Mouse (Mus musculus): Measurements from ENCODE around the gene Arcn1. TPM values are rescaled to one million over a fixed set of nuclear protein-coding genes. Genes with fewer than 3 reads are reported as not detected.
A peak's percentile ranks its signal among the peaks of the same experiment; 100 is the strongest.

Arcn1 gene
- total RNA-seq, 2 experiments from 2014 or later = 112 to 118 TPM

DNA sequence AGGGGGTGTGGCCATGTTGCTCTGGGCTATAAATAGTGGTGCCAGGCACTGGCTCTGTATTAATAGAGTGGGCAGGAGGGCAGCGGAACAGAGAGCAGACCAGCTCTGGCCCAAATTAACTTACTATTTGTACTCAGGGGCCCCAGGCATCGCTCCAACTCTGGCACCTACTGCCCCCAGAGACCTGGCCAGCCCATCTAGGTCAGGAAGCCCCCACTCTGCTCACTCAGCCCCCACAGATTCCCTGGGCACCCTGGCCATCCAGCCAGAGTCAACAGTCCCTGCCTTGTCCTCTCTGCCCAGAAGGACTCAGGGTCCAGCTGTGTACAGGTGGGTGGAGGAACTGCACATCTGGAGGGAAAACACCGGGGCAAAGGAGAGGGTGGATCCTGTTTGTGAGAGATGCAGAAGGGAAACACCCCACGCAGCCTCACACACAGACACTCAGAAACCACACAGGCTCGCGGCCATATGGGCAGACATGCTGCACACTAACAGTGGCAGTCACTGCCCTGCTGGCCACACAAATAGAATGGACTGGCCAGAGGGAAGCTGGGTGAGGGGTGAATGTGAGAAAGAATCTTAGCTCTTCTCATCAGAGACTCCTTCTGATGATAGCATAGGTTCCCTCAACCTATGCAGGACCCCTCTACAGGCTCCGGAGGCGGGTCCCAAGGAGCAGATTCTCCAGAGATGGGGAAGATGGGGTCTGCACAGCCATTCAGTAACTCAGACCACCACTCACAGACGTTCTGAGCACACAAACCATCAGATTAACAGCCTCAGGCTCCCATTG lies 47.1 kb downstream of the Arcn1 start:
- no peak for DNase-seq (ENCODE audit: low spot score in 2 of 2)

DNA sequence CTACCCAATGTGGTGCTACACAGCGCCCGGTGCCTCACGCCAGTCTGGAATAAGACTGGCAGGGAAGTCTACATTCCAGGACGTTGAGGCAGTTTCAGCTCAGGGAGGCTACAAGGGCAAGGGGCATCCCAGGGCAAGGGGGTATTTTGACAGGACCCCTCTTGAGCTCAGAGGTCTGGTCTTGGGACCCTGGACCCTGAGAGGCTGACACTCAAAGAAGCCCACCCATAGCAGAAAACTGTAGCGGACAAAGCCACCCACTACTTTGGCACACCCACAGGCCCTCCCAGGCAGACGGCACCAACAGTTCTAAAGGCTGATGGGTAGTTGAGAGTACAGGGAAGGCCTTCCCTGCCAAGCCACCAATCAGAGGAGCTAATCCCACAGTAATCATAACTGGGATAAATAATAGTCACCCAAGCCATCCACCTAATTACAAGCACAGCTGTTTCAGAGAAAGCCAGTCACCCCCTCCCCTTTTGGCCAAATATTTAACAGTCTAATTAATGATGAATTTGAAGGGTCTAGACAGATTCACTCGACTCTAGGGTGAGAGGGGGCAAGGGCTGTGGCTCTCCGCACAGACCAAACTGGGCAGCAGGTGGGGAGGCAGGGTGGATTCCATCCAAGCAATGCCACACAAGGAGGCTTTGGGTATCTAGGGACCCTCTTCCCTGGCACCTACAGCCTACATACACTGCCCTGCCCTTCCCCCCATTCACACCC lies 47.9 kb downstream of the Arcn1 start:
- DNase-seq (ENCODE audit: low spot score in 2 of 2) = no peak

DNA sequence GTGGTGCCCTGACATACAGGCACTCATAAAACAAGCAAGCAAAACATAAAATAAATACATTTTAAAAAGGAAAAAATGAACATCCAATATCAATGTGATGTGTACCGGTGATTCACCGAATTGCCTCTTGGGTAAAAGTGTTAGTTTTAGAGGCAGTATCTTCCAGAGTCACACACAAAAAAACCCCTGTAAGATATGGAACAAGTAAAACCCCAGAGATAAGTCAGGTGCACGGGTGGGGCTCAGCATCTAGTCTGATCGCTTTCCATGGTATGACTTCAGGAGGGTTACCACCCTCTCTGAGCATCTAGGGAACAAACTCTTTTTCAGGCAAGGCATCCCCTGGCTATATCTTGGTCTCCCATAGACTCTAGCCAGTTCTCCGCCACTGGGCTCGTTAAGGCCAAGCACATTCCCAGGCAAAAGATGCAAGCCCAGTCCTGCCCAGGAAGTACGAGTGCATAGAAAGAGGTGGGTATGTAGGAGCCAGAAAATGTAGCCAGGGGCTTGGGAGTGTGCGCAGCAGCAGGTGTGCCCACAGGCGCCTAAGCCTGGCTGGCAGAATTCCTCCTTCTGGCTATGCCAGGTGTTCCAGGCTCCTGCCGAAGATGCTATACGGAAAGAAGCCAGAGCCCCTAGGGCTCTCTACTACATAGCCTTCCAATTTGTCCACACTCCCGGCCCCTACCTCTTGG lies 48.6 kb downstream of the Arcn1 start:
- no peak for DNase-seq (ENCODE audit: low spot score in 2 of 2)

DNA sequence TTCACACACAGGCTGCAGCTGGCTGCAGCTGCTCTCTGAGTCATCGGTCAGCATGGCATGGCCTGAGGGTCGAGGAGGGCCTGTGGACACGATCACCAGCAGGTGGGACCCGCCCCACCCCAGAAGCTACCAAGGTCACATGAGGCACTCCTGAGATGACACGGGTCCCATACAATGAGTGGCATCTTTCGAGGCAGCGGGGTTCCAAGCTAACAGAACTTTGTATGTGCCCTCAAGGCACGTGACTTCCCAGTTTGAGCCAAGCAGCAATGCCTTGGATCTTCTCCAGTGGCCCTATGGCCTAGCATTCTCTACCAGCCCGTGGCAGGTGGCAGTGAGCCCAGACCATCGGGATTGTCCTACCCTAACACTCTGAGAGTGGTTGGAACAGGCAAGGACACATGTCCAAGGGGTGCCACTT lies 49.8 kb downstream of the Arcn1 start:
- peak in 1 of 2 experiments; percentile 57 for DNase-seq (ENCODE audit: low spot score in 2 of 2)

DNA sequence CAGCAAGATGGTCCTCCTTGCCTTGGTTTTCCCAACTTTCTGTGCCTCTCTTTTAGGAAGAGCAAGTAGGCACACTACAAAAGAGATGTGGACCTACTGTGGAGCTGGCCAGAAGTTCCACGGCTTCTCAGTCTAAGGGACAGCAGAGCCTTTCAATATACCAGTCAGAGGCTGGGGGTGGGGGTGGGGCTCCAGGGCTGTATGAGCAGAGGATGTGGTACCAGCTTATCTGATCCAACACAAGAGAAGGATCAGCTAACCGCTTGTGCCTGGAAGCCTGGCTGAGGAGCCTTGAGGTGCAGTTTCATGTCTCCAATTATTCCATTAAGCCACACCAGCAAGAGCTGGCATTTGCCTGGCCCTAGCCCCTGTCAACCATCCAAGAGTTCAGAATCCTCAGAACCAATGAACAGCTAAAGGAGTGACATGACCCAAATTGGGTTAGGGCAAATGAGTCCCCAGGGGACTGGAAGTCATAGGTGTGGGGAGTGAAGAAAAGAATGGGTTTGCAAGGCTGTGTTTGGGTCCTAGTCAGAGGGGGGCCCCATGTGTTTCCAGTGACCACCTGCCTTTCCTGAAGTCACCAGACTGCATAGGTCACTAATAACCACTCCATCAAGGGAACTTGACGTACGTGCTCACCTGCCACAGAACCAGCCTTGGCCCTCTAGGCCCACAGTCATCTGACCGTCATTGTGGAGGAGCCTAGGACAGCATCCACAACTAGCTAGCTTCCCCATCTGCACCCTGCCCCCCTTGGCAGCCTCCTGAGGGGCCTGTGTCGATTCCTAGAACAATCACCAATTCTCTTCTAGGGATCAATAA lies 50.4 kb downstream of the Arcn1 start:
- DNase-seq (ENCODE audit: low spot score in 2 of 2) = no peak

- DNase-seq (ENCODE audit: low spot score in 2 of 2) = no peak
Measured at GRCm38 (mm10) chr9:44715705-44716362, 51.8 kb downstream of the Arcn1 start.

DNA sequence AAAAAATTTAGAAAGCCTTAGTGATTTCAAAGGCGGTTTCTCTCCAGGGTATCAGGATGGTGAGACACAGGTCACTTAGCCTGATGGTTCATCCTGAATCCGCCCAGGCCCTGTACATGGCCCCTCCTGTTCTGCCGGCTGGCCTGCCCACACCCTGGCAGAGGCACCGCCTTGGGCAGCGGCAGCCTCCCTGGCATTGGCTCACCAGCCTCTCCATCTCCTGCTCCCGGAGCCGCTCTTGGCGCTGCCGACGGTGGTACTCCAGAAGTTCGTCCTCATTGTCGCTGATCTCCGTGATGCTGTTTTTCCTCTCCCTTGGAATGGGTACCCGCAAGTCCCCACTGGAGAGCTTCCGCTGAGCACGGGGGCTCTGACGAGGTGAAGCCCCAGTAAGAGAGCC lies 52.5 kb downstream of the Arcn1 start:
- DNase-seq (ENCODE audit: low spot score in 2 of 2) = no peak

DNA sequence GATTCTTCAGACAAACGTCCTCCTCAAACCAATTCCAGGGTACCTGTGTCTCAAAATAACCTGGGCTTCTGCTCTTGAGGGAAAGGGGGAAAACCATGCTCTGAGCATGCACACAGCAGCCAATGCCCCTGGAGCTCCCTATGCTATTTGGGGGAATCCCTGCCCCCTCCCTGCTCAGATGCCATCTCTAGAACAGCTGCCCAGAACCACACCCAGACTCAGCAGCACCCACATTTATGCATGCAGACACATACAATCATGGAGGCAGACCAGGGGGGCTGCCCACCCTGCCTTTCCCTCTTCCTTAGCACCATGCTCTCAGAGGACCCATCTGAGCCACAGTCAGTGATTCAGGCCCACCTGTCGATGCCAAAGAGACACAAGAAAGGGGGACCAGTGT lies 54.1 kb downstream of the Arcn1 start:
- DNase-seq (ENCODE audit: low spot score in 2 of 2) = no peak

DNA sequence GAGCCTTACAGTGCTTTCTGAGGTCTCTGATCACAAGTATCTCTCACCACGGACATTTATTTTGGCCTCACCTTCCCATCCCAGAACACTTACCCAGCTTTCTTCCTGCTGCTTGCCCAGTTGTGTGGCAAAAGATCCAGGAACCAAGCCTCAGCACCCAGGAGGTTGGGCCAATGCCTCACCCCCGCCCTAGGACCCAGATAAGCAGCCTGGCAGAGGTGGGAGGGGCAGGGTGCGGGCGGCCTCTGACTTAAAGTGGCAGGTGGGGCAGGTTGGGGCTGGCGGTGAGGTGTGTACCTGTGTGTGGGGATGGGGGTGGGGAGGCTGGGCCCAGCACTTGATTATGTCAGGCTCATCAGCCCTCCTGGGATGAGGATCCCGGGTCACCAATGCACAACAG lies 54.6 kb downstream of the Arcn1 start:
- no peak for DNase-seq (ENCODE audit: low spot score in 2 of 2)

- DNase-seq (ENCODE audit: low spot score in 2 of 2) = no peak
Measured at GRCm38 (mm10) chr9:44711602-44712001, 56.0 kb downstream of the Arcn1 start.

GRCm38 (mm10) chr9:44710213-44710612 lies 57.4 kb downstream of the Arcn1 start:
- no peak for DNase-seq (ENCODE audit: low spot score in 2 of 2)

- DNase-seq (ENCODE audit: low spot score in 2 of 2) = no peak
Measured at GRCm38 (mm10) chr9:44709600-44709999, 58.0 kb downstream of the Arcn1 start.

GRCm38 (mm10) chr9:44708925-44709324 lies 58.7 kb downstream of the Arcn1 start:
- no peak for DNase-seq (ENCODE audit: low spot score in 2 of 2)

DNA sequence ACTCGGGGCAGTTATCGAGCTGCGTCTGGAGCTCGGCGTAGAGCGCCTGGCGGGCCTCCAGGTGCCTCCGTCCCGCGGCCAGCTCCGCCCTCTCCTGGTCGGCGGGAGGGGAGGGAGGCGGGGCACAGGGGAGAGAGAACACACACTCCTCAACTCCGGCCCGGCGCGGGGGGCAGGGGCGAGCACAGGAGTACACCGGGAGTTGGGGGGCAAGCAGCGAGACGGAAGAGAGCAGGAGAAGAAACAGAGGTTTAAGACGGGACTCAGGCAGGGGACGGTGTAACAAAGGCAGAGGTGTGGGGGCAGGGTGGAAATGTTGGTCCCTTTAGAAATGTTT lies 59.2 kb downstream of the Arcn1 start:
- peak in 1 of 2 experiments; percentile 61 for DNase-seq (ENCODE audit: low spot score in 2 of 2)

DNA sequence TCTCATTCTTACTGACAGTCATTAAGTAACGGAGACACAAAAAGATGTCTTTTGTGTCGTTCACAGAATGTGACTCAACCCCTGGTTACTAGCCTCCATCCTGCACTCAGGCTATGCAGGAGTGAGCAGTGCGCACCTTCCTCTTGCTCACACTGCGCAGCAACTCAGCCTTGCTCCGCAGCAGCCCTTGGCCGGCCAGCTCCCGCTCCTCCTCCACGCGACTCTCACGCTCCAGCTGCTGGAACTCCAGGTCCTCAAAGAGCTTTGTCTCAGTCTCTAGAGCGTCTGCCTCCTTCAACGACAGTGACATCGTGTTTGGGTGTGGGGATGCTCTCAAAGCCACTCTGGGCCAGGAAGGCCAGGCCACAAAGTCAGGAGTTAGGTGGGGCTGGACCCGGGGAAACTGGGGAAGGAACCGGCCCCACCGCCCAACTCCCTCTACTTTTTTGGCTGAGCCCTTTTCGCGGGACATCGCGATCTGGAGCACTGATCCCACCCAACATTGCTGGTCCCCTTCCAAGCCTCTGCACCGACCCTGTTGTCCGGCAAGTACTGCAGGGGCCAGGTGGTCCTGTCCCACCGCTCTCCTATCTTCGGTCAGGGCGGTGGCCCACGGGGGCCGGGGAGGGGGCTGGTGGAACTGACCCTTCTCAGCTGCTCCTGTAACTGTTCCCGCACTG lies 59.8 kb downstream of the Arcn1 start:
- no peak for DNase-seq (ENCODE audit: low spot score in 2 of 2)

DNA sequence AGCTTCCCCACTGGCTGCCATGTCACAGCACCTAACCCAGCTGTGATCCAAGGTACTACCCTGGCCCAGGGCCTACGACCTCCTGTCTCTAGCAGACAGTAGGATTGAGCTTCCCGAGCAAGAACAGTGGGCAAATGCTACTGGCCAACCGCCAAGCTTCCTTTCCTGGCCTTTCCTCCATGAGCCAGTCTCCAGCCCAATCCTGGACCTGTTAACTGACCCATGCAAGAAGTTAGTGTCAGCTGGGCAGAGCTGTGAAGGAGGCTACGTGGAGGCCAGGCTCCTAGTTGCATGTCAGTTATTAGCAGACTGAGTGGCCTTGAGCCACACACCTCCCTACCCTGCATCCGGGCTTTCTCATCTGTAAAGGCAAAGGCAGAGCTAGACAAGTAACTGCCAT lies 67.9 kb downstream of the Arcn1 start:
- no peak for DNase-seq (ENCODE audit: low spot score in 2 of 2)

DNA sequence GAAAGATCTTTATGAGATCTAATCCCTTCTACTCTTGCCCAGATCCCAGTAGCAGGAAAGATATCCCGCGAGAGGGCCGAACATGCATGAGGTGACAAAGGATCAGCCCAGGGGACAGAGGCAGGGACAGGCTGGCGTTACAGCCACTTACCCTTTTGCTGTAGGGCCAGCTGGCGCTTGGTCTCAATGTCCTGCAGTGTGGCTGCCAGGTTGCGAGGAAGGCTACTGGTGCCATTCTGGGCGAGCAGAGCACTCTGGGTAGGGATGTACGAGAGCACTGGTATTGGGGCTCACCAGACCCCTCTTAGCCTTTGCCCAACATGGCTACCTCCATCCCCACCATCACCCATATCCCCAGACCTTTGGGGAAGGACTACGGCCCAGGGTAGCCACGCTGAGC lies 68.4 kb downstream of the Arcn1 start:
- no peak for DNase-seq (ENCODE audit: low spot score in 2 of 2)

GRCm38 (mm10) chr9:44697866-44698265 lies 69.8 kb downstream of the Arcn1 start:
- DNase-seq (ENCODE audit: low spot score in 2 of 2) = no peak

DNA sequence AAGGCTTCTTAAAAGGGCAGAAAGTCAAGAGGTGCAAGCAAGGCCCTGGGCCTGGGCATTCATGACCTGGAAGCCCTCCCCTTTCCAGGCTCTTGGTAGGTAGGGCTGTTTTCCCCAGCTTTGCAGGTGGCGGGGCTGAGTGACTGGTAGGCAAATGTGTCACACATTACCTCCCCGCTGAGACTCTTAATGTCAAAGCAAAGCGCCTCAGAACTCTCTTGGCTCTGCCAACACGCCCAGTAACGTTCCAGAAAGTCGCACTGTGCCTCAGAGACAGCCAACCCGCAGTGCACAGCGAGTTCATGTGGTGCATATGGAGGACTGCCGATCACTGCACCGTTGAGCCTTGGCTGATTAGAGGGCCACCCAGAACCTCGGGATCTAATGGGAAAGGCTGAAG lies 74.6 kb downstream of the Arcn1 start:
- no peak for DNase-seq (ENCODE audit: low spot score in 2 of 2)
